Mouse (Mus musculus): ENCODE data around the gene Tada1. TPM values are rescaled to one million over a fixed set of nuclear protein-coding genes. Genes with fewer than 3 reads are reported as not detected.

Gene Tada1
- 70.0 and 74.9 TPM in 2 replicates for polyA plus RNA-seq (2014; fragmentation: Nextera tagmentation; extraction: Ambion mirVana)

DNA sequence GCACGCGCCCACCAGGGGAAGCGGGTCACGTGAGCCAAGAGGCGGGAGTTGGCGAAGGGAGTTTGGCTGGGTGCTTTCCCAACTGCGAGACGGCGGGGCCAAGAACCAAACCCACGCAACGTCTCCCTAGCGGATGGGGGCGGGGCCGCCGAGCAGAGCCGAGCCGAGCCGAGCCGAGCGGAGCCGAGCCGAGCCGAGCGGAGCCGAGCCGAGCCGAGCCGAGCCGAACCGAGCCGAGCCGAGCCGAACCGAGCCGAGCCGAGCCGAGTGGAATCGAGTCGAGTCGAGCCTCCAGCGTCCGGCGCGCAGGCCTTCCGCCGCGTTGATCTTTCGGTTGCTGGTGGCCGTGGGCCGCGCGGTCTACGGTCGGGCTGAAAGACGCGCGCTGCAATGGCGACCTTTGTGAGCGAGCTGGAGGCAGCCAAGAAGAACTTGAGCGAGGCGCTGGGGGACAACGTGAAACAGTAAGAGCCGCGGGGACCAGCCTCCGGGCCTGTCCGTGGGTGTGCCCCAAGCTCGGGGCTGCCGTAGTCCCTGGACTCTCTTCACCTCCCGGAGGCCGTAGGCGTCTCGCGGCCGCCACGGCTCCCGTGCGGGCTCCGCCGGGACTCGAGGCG lies at the start of gene Tada1:
Tada1 (plus strand) TSS at position 85 of the 617 bp plus-strand sequence.
- Histone ChIP-seq H3K9me3 (ENCODE audit: control insufficient read depth, low read length) (no peaks in the 10 kb centered on the region), H3K36me3 (ENCODE audit: control insufficient read depth, insufficient read depth, low read length) (no peaks in the 10 kb centered on the region), H3K4me2 (replicated peaks; ENCODE audit: low read depth, low read length) (peak within 1 kb of the TSS; percentile 71), H3K9ac (ENCODE audit: low read depth, low read length) (peak within 1 kb of the TSS; percentile 97), H3K27ac (ENCODE audit: low read depth, low read length) (peak within 1 kb of the TSS; percentile 86), H3K27me3 (ENCODE audit: control insufficient read depth, insufficient read depth, low read length) (no peaks in the 10 kb centered on the region), H3K4me3 (ENCODE audit: low read depth, low read length) (peak within 1 kb of the TSS; percentile 94), H3K4me1 (replicated peaks; ENCODE audit: control insufficient read depth, insufficient read depth, low read length) (peaks cover 2% of the 10 kb centered on the region; the same call in 1 of the 2 replicates)
- WGBS = 0% methylated on average over 58 of the region's 81 CpGs
- ATAC-seq (ENCODE audit: low FRiP score) (peak; percentile 93), DNase-seq (ENCODE audit: low spot score) (peak; percentile 90)

DNA sequence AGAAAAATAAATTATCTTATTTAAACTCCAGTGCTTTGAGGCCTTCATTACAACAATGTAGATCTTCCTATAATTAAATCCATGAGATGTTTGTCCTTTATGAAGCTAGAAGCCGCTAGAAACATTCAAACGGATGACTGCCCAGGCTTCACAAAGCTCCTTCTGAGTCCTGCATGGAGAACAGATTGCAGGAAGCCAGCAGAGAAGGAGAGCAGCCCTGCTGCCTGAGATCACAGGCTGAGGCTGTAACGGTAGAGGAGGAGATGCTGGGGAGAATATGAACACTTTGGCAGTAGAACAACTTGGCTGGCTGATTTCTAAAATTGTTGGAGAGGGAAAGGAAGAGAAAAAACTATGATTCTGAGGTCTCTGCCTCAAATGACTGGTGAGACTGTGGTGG lies 48.1 kb upstream of the Tada1 start:
- Histone ChIP-seq H3K27ac (ENCODE audit: low read depth, low read length) (no peak overlapping the region), H3K4me1 (replicated peaks; ENCODE audit: control insufficient read depth, insufficient read depth, low read length) (no peaks in the 10 kb centered on the region), H3K4me2 (replicated peaks; ENCODE audit: low read depth, low read length) (no peak overlapping the region), H3K27me3 (ENCODE audit: control insufficient read depth, insufficient read depth, low read length) (no peaks in the 10 kb centered on the region), H3K36me3 (ENCODE audit: control insufficient read depth, insufficient read depth, low read length) (no peaks in the 10 kb centered on the region), H3K4me3 (ENCODE audit: low read depth, low read length) (no peak overlapping the region), H3K9me3 (ENCODE audit: control insufficient read depth, low read length) (no peaks in the 10 kb centered on the region), H3K9ac (ENCODE audit: low read depth, low read length) (no peak overlapping the region)
- WGBS = 76% methylated on average over 3 of the region's 3 CpGs
- DNase-seq (ENCODE audit: low spot score) = no peak
- ATAC-seq (ENCODE audit: low FRiP score) = no peak

DNA sequence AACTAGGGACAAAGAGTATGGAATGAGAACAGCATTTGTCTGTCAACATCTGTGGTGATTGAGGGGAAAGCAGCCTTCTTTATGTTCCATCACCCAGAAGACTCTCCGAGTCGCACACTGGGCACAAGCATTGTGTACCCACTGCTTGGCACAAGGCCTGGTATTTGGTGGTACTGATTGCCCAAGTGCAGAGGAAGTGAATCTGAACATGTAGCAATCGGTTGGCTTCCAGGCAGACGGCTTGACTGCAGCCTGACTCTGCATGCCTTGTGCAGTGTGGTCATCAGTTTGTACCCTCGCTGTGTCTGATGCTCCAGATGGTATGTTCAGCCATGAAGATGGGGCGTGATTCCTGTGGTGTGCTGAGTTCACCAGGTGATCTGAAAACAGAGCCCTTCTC lies 39.8 kb upstream of the Tada1 start:
- no peak overlapping the region for H3K4me3 ChIP-seq (ENCODE audit: low read depth, low read length)
- H3K36me3 ChIP-seq (ENCODE audit: control insufficient read depth, insufficient read depth, low read length) = no peaks in the 10 kb centered on the region
- DNase-seq (ENCODE audit: low spot score) (no peak), ATAC-seq (ENCODE audit: low FRiP score) (no peak)
- 90% methylated on average over 6 of the region's 6 CpGs for WGBS
- H3K4me1 ChIP-seq (replicated peaks; ENCODE audit: control insufficient read depth, insufficient read depth, low read length) = no peaks in the 10 kb centered on the region
- H3K4me2 ChIP-seq (replicated peaks; ENCODE audit: low read depth, low read length) = no peak overlapping the region
- H3K9ac ChIP-seq (ENCODE audit: low read depth, low read length) = no peak overlapping the region
- H3K27ac ChIP-seq (ENCODE audit: low read depth, low read length) = no peak overlapping the region
- no peaks in the 10 kb centered on the region for H3K9me3 ChIP-seq (ENCODE audit: control insufficient read depth, low read length)
- no peaks in the 10 kb centered on the region for H3K27me3 ChIP-seq (ENCODE audit: control insufficient read depth, insufficient read depth, low read length)

GRCm38 (mm10) chr1:166342060-166342459 lies 36.8 kb upstream of the Tada1 start:
- H3K4me1 ChIP-seq (replicated peaks; ENCODE audit: control insufficient read depth, insufficient read depth, low read length) = no peaks in the 10 kb centered on the region
- no peak overlapping the region for H3K27ac ChIP-seq (ENCODE audit: low read depth, low read length)
- 57% methylated on average over 2 of the region's 2 CpGs for WGBS
- no peak overlapping the region for H3K4me2 ChIP-seq (replicated peaks; ENCODE audit: low read depth, low read length)
- no peaks in the 10 kb centered on the region for H3K9me3 ChIP-seq (ENCODE audit: control insufficient read depth, low read length)
- H3K9ac ChIP-seq (ENCODE audit: low read depth, low read length) = no peak overlapping the region
- H3K4me3 ChIP-seq (ENCODE audit: low read depth, low read length) = no peak overlapping the region
- ATAC-seq (ENCODE audit: low FRiP score) (no peak), DNase-seq (ENCODE audit: low spot score) (no peak)
- H3K36me3 ChIP-seq (ENCODE audit: control insufficient read depth, insufficient read depth, low read length) = no peaks in the 10 kb centered on the region
- H3K27me3 ChIP-seq (ENCODE audit: control insufficient read depth, insufficient read depth, low read length) = no peaks in the 10 kb centered on the region

- no peak for ATAC-seq (ENCODE audit: low FRiP score)
- no peaks in the 10 kb centered on the region for H3K4me1 ChIP-seq (replicated peaks; ENCODE audit: control insufficient read depth, insufficient read depth, low read length)
These were observed 36.4 kb upstream of the Tada1 start for GRCm38 (mm10) chr1:166342539-166342938.

GRCm38 (mm10) chr1:166343586-166343985 lies 35.3 kb upstream of the Tada1 start:
- WGBS = 54% methylated on average over 5 of the region's 5 CpGs
- Histone ChIP-seq H3K9ac (ENCODE audit: low read depth, low read length) (no peak overlapping the region), H3K9me3 (ENCODE audit: control insufficient read depth, low read length) (no peaks in the 10 kb centered on the region), H3K36me3 (ENCODE audit: control insufficient read depth, insufficient read depth, low read length) (no peaks in the 10 kb centered on the region), H3K4me3 (ENCODE audit: low read depth, low read length) (no peak overlapping the region), H3K4me1 (replicated peaks; ENCODE audit: control insufficient read depth, insufficient read depth, low read length) (no peaks in the 10 kb centered on the region), H3K27ac (ENCODE audit: low read depth, low read length) (no peak overlapping the region), H3K27me3 (ENCODE audit: control insufficient read depth, insufficient read depth, low read length) (no peaks in the 10 kb centered on the region), H3K4me2 (replicated peaks; ENCODE audit: low read depth, low read length) (no peak overlapping the region)
- ATAC-seq (ENCODE audit: low FRiP score) = no peak
- DNase-seq (ENCODE audit: low spot score) = no peak

More at GRCm38 (mm10) chr1:166342539-166342938, 36.4 kb upstream of the Tada1 start:
- Histone ChIP-seq H3K4me2 (replicated peaks; ENCODE audit: low read depth, low read length) (no peak overlapping the region), H3K9me3 (ENCODE audit: control insufficient read depth, low read length) (no peaks in the 10 kb centered on the region), H3K9ac (ENCODE audit: low read depth, low read length) (no peak overlapping the region), H3K36me3 (ENCODE audit: control insufficient read depth, insufficient read depth, low read length) (no peaks in the 10 kb centered on the region), H3K27me3 (ENCODE audit: control insufficient read depth, insufficient read depth, low read length) (no peaks in the 10 kb centered on the region), H3K27ac (ENCODE audit: low read depth, low read length) (no peak overlapping the region), H3K4me3 (ENCODE audit: low read depth, low read length) (no peak overlapping the region)
- no peak for DNase-seq (ENCODE audit: low spot score)
- WGBS = 89% methylated on average over 1 of the region's 1 CpGs

DNA sequence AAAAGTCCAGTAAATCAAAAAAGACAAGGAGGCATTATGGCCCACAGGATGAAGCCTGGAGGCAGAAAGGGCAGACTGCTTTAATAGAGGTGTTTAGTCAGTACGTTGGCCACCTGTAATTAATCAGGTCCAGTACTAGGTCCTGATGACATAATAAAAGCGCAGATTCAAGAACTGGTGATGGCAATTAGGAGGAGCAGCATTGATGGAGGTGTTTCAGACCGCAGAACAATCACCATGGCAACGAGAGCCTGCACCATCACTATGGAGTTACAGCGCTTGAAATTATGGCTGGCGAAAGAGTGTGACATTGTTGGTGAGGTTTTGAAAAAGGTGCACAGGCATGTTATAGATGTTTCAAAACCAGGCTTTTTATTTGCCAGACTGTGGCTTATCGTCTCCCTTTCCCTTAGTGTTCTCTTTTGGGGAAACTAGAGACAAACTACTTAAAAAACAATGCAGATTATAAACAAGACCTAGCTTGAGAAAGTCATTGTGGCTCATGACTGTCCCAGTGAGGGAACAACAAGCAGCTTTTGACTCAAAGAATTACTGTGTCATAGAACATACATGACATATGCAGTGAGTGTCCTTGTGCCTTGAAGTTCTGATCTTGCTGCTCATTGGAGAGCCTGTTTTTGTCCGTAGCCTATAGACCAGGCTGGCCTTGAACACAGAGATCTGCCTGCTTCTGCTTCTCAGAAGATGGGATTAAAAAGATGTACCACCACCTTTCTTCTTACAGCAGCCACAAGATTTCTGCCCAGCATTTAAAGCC lies 34.4 kb upstream of the Tada1 start:
- peak; percentile 47 for DNase-seq (ENCODE audit: low spot score)
- H3K27ac ChIP-seq (ENCODE audit: low read depth, low read length) = no peak overlapping the region
- H3K4me3 ChIP-seq (ENCODE audit: low read depth, low read length) = no peak overlapping the region
- ATAC-seq (ENCODE audit: low FRiP score) = peak; percentile 59
- H3K4me1 ChIP-seq (replicated peaks; ENCODE audit: control insufficient read depth, insufficient read depth, low read length) = no peaks in the 10 kb centered on the region
- H3K9me3 ChIP-seq (ENCODE audit: control insufficient read depth, low read length) = no peaks in the 10 kb centered on the region
- 49% methylated on average over 8 of the region's 8 CpGs for WGBS
- H3K9ac ChIP-seq (ENCODE audit: low read depth, low read length) = no peak overlapping the region
- H3K36me3 ChIP-seq (ENCODE audit: control insufficient read depth, insufficient read depth, low read length) = no peaks in the 10 kb centered on the region
- H3K27me3 ChIP-seq (ENCODE audit: control insufficient read depth, insufficient read depth, low read length) = no peaks in the 10 kb centered on the region; the same call in 1 of the 2 replicates
- H3K4me2 ChIP-seq (replicated peaks; ENCODE audit: low read depth, low read length) = no peak overlapping the region

DNA sequence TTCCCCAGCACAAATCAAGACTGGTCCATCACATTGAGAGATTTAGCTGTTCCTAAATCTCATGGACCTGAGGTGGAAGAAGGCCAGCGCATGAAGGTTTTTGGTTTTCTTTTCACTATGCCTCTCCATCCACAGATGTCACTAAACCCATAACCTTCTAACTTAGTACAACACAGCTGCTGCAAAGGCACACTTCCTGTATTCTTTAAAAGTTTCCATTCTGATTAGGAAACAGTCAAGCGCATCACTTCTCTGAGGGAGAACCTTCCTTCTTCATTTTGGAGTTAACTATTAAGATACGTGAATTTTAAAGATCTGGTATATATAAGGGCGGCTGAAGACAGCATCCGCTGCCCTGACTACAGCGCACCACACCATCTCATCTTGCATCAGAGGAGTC lies 33.3 kb upstream of the Tada1 start:
- Histone ChIP-seq H3K9me3 (ENCODE audit: control insufficient read depth, low read length) (no peaks in the 10 kb centered on the region), H3K27me3 (ENCODE audit: control insufficient read depth, insufficient read depth, low read length) (no peaks in the 10 kb centered on the region; the same call in 1 of the 2 replicates), H3K4me2 (replicated peaks; ENCODE audit: low read depth, low read length) (no peak overlapping the region), H3K4me1 (replicated peaks; ENCODE audit: control insufficient read depth, insufficient read depth, low read length) (no peaks in the 10 kb centered on the region), H3K36me3 (ENCODE audit: control insufficient read depth, insufficient read depth, low read length) (no peaks in the 10 kb centered on the region), H3K27ac (ENCODE audit: low read depth, low read length) (no peak overlapping the region), H3K9ac (ENCODE audit: low read depth, low read length) (no peak overlapping the region), H3K4me3 (ENCODE audit: low read depth, low read length) (no peak overlapping the region)
- ATAC-seq (ENCODE audit: low FRiP score) (no peak), DNase-seq (ENCODE audit: low spot score) (no peak)
- 91% methylated on average over 6 of the region's 6 CpGs for WGBS

GRCm38 (mm10) chr1:166346906-166347305 lies 32.0 kb upstream of the Tada1 start:
- no peaks in the 10 kb centered on the region for H3K9me3 ChIP-seq (ENCODE audit: control insufficient read depth, low read length)
- H3K4me3 ChIP-seq (ENCODE audit: low read depth, low read length) = no peak overlapping the region
- H3K4me2 ChIP-seq (replicated peaks; ENCODE audit: low read depth, low read length) = no peak overlapping the region
- DNase-seq (ENCODE audit: low spot score) (no peak), ATAC-seq (ENCODE audit: low FRiP score) (no peak)
- no peaks in the 10 kb centered on the region for H3K36me3 ChIP-seq (ENCODE audit: control insufficient read depth, insufficient read depth, low read length)
- H3K27me3 ChIP-seq (ENCODE audit: control insufficient read depth, insufficient read depth, low read length) = no peaks in the 10 kb centered on the region; the same call in 1 of the 2 replicates
- WGBS = 81% methylated on average over 3 of the region's 3 CpGs
- H3K27ac ChIP-seq (ENCODE audit: low read depth, low read length) = no peak overlapping the region
- H3K4me1 ChIP-seq (replicated peaks; ENCODE audit: control insufficient read depth, insufficient read depth, low read length) = no peaks in the 10 kb centered on the region
- no peak overlapping the region for H3K9ac ChIP-seq (ENCODE audit: low read depth, low read length)

Data from hindbrain, embryonic 11.5 days (tissue).